Mouse (Mus musculus): ENCODE results near the gene Stip1. TPM values are rescaled to one million over a fixed set of nuclear protein-coding genes. Genes with fewer than 3 reads are reported as not detected.

The Stip1 gene
- polyA plus RNA-seq (2015; fragmentation: Nextera tagmentation; extraction: Ambion mirVana): 83.4 and 97.1 TPM in 2 replicates

GRCm38 (mm10) chr19:7039841-7040636 lies at the start of gene Stip1:
TSS of gene Stip1 (minus strand) at chr19:7039967.

GRCm38 (mm10) chr19:7056248-7057087 lies 16.7 kb upstream of the Stip1 start, which contains the start of gene Macrod1:
TSS of gene Macrod1 (plus strand) at chr19:7056810.

GRCm38 (mm10) chr19:7019191-7019590 lies 20.6 kb downstream of the Stip1 start, which contains the start of gene Fermt3:
TSS of gene Fermt3 (minus strand) at chr19:7019469.

GRCm38 (mm10) chr19:6996006-6996405 lies 43.8 kb downstream of the Stip1 start, which contains the start of the genes Nudt22 and Trpt1:
TSS of gene Nudt22 (minus strand) at chr19:6996117.
TSS of gene Trpt1 (plus strand) at chr19:6996131.

GRCm38 (mm10) chr19:6992011-6992858 lies 47.5 kb downstream of the Stip1 start, which contains the start of gene Dnajc4:
TSS of gene Dnajc4 (minus strand) at chr19:6992572.

GRCm38 (mm10) chr19:6987061-6987903 lies 52.5 kb downstream of the Stip1 start, which contains the start of gene Vegfb:
TSS of gene Vegfb (minus strand) at chr19:6987651.

GRCm38 (mm10) chr19:6980381-6981093 lies 59.2 kb downstream of the Stip1 start, which contains the start of gene Fkbp2:
TSS of gene Fkbp2 (minus strand) at chr19:6980501.

GRCm38 (mm10) chr19:6975537-6976521 lies 63.9 kb downstream of the Stip1 start, which contains the start of gene Plcb3:
TSS of gene Plcb3 (minus strand) at chr19:6976470.

GRCm38 (mm10) chr19:6974211-6975205 lies 65.3 kb downstream of the Stip1 start, which contains the start of gene Ppp1r14b:
TSS of gene Ppp1r14b (plus strand) at chr19:6974968.

Other genes with a start within 250 kb of the Stip1 start
- gene Rps6ka4, start 199.3 kb downstream of the Stip1 start, polyA plus RNA-seq (2015; fragmentation: Nextera tagmentation; extraction: Ambion mirVana): 9.7 and 12.5 TPM in 2 replicates
- 0.45 and 0.83 TPM in 2 replicates for gene Ccdc88b, start 181.8 kb downstream of the Stip1 start, polyA plus RNA-seq (2015; fragmentation: Nextera tagmentation; extraction: Ambion mirVana)
- 70.4 and 71.1 TPM in 2 replicates for gene Trmt112, start 130.3 kb downstream of the Stip1 start, polyA plus RNA-seq (2015; fragmentation: Nextera tagmentation; extraction: Ambion mirVana)
- 261 and 306 TPM in 2 replicates for gene Prdx5, start 129.9 kb downstream of the Stip1 start, polyA plus RNA-seq (2015; fragmentation: Nextera tagmentation; extraction: Ambion mirVana)
- gene Esrra, start 118.2 kb downstream of the Stip1 start, polyA plus RNA-seq (2015; fragmentation: Nextera tagmentation; extraction: Ambion mirVana): 23.7 and 29.3 TPM in 2 replicates
- gene Catsperz, start 114.6 kb downstream of the Stip1 start, polyA plus RNA-seq (2015; fragmentation: Nextera tagmentation; extraction: Ambion mirVana): 0.65 and 1.4 TPM in 2 replicates
- gene Kcnk4, start 105.5 kb downstream of the Stip1 start, polyA plus RNA-seq (2015; fragmentation: Nextera tagmentation; extraction: Ambion mirVana): 0.33 and 0.69 TPM in 2 replicates
- gene Bad, start 98.1 kb downstream of the Stip1 start, polyA plus RNA-seq (2015; fragmentation: Nextera tagmentation; extraction: Ambion mirVana): 48.6 and 62.8 TPM in 2 replicates
- gene Gpr137, start 97.5 kb downstream of the Stip1 start, polyA plus RNA-seq (2015; fragmentation: Nextera tagmentation; extraction: Ambion mirVana): 10.3 and 14.8 TPM in 2 replicates
- 280 and 291 TPM in 2 replicates for gene Ppp1r14b, start 65.0 kb downstream of the Stip1 start, polyA plus RNA-seq (2015; fragmentation: Nextera tagmentation; extraction: Ambion mirVana)
- gene Plcb3, start 63.5 kb downstream of the Stip1 start, polyA plus RNA-seq (2015; fragmentation: Nextera tagmentation; extraction: Ambion mirVana): 8.8 and 10.0 TPM in 2 replicates
- gene Fkbp2, start 59.5 kb downstream of the Stip1 start, polyA plus RNA-seq (2015; fragmentation: Nextera tagmentation; extraction: Ambion mirVana): 58.1 and 77.3 TPM in 2 replicates
- gene Vegfb, start 52.3 kb downstream of the Stip1 start, polyA plus RNA-seq (2015; fragmentation: Nextera tagmentation; extraction: Ambion mirVana): 63.3 and 74.3 TPM in 2 replicates
- gene Dnajc4, start 47.4 kb downstream of the Stip1 start, polyA plus RNA-seq (2015; fragmentation: Nextera tagmentation; extraction: Ambion mirVana): 35.8 and 41.0 TPM in 2 replicates
- gene Nudt22, start 43.9 kb downstream of the Stip1 start, polyA plus RNA-seq (2015; fragmentation: Nextera tagmentation; extraction: Ambion mirVana): 30.7 and 37.3 TPM in 2 replicates
- gene Trpt1, start 43.8 kb downstream of the Stip1 start, polyA plus RNA-seq (2015; fragmentation: Nextera tagmentation; extraction: Ambion mirVana): 20.1 and 20.2 TPM in 2 replicates
- 6.2 and 9.5 TPM in 2 replicates for gene Fermt3, start 20.5 kb downstream of the Stip1 start, polyA plus RNA-seq (2015; fragmentation: Nextera tagmentation; extraction: Ambion mirVana)
- gene Macrod1, start 16.8 kb upstream of the Stip1 start, polyA plus RNA-seq (2015; fragmentation: Nextera tagmentation; extraction: Ambion mirVana): 223 and 246 TPM in 2 replicates
- 0.38 and 0.54 TPM in 2 replicates for gene Flrt1, start 65.8 kb upstream of the Stip1 start, polyA plus RNA-seq (2015; fragmentation: Nextera tagmentation; extraction: Ambion mirVana)
- gene Otub1, start 166.3 kb upstream of the Stip1 start, polyA plus RNA-seq (2015; fragmentation: Nextera tagmentation; extraction: Ambion mirVana): 85.7 and 86.1 TPM in 2 replicates
- gene Cox8a, start 177.6 kb upstream of the Stip1 start, polyA plus RNA-seq (2015; fragmentation: Nextera tagmentation; extraction: Ambion mirVana): 1,320 and 1,374 TPM in 2 replicates
- 16.3 and 17.6 TPM in 2 replicates for gene Naa40, start 201.2 kb upstream of the Stip1 start, polyA plus RNA-seq (2015; fragmentation: Nextera tagmentation; extraction: Ambion mirVana)
- 2.6 and 3.2 TPM in 2 replicates for gene Rcor2, start 227.4 kb upstream of the Stip1 start, polyA plus RNA-seq (2015; fragmentation: Nextera tagmentation; extraction: Ambion mirVana)